Mouse (Mus musculus) cerebellum, adult 11 months (tissue): ENCODE results near the gene Trim7.
"Not testable (repeated sequence)": the region's sequence is repeated elsewhere in the genome, so short reads cannot be mapped to it uniquely, and the experiment has no call there.

Experiments
- DNase-seq: peaks from one replicate; pipeline ENCODE4 v3.0.0; 2022

Trim7 gene

DNA sequence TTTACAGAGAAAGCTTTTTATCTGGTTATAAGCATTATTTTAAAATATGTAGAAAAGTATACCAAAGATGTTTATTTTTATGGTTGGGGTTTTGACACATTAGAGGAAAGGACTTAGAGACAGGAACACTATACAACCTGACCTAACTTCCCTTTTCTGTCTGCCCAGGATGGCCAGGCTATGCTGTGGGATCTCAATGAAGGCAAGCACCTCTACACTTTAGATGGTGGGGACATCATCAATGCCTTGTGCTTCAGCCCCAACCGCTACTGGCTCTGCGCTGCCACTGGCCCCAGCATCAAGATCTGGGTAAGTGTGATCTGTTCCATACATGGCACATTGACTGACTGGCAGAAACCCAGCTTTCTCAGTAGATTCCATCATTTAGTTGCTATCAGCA lies 22.0 kb upstream of the Trim7 start:
- DNase-seq = no peak

DNA sequence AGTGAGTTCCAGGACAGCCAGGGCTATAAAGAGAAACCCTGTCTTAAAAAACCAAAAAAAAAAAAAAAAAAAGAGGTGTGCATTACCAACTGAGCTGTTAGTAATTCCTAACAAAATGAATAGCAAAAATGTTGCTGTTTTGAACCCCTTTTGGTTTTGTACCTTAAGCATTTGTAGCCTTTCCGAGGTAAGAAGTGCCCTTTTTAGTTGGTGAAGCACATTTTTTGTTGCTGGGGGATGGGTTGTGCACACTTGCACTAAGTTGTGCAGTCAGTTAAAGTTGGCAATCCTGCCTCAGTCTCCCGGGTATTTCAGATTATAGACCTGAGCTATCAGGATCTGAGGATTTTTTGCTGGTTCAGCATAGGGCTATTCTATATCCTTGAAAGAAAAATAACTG lies 21.0 kb upstream of the Trim7 start:
- DNase-seq = no peak

DNA sequence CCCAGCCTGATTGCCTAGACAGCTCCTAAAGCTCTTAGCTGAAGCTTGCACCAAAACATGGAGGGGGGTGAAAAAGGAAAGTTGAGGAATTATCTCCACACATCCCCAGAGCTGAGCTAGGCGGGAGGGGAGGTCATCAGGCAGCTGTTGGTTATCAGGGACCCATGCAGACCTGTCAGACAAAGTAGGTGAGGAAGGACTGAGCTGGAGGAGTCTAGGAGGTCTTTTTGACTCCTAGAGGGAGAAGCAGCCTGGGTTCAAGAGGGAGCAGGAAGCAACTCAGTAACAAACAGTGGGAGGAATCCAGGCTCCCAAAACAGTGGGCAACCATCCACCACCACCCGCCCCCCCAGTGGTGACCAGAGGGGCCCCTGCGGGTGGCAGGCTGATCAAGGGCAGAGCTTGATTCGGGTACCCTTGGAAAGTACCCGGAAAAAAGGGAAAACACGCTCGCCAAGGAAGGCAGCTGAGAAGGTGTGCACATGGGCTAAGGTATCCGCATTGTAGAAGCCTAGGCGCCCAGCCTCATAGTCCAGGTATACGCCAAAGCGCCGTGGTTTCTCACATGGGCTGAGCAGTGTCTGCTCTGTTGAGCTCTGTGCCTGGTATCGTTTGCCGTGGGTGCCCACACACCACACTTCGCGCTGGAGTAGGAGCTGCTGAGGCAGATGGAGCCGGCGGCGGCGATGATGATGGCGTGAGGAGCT lies 18.9 kb upstream of the Trim7 start:
- no peak for DNase-seq

DNA sequence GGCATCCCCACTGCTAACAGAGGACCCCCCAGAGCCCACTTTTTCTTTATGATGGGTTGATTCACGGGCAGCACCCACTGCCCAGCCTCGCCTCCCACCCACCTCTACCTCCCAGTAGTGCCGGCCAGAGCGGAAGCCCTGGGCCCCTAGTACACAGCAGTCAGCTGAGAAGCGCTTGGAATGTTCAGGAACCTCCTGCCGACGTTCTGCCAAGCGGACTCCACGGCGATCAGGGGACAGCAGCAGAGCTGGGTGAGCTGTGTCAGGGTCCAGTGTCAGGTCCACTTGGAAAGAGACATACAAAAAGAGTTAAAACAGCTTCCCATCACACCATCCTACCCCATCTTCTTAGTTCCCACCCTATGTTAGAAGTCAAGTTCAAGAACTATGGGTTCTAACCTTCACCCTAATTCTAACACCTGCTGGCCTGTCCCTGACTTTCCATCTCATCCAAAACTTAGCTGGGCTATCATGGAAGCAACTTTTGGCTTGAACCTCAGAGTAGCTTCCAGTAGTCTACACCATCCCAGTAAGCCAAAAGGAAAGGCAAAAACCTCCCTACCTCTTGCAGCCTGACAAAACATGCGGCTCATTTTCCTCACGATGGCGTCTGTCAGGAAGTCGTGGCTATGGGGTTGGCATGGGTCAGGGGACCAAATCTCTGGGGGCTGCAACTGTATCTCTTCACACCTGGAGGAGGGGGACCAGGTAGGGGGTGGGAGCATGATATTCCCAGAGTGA lies 18.2 kb upstream of the Trim7 start:
- DNase-seq = no peak

DNA sequence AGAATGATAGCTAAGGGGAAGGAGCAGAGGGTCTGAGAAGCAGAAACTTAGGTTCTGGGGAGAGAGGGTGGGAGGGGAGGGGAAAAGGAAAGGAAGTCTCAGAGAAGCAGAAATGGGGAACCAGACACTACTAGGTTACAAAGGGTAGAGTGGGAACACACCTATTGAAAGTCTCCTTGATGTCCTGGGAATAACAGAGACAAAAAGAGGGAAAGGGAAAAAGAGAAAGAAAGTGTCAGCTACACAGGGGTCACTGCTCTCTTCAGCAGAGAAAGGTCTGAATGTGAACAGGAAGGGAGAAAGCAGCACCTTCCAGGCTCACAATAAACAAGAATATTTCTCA lies 17.7 kb upstream of the Trim7 start:
- no peak for DNase-seq

DNA sequence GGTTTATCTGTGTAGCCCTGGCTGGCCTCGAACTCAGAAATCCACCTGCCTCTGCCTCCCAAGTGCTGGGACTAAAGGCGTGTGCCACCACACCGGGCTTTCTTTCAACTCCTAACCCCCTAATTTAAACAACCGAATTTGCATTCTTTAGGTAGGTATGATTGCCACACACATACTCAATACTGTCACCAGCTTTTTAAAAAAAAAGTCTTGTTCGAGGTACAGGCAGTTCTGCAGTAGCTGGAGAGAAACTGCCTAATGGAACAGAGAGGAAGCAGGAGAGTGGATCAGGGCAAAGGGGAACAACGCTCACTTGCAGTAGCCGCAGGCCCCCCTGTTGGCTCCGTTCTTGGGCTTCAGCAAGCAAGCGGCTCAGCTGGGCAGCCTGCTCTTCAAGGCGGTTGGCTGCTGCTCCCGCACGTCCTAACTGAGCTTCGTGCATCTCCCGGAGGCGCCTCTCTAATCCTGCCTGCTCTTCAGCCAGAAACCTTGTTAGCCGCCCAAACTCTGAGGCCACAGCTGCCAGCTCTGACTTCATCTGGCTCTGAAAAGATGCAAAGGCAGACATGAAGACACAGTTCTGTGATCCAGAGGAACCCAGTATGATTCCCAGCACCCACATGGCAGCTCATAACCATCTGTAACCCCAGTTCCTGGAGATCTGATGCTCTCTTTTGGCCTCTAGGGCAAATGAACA lies 17.1 kb upstream of the Trim7 start:
- DNase-seq = no peak

DNA sequence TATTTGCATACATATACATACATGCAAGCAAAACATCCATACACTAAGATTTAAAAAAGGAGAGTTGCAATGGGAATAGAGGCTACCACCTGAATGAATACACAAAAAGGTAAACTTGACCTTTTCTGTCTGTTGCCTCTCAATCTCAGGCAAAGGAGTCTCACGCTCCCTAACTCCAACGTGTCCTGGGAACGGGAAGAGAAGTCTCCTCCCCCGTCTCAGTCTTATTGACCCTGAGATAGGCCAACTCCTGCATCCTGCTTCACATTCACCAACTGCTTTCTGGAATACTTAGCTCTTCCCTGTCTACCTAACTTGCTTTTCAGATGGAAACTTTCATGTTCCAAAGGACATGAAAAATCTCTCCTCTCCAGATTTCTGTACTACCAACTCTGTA lies 16.5 kb upstream of the Trim7 start:
- no peak for DNase-seq

DNA sequence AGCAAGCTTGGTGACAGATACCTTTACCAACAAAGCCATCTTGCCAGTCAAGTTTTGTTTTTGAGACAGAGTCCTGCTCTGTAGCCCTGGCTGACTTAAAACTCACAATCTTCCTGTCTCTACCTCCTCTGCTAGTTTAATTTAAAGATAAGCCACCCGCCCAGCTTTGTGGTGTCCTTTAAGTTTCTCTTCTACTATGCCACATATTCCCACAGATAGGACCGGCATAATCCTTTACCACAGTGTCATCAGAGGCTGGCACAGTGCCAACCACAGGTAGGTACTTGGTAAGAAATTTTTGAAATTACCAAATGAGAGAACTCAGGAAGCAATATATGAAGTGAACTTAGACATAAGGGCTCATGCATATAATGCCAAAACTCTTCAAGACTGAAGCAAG lies 15.8 kb upstream of the Trim7 start:
- no peak for DNase-seq

DNA sequence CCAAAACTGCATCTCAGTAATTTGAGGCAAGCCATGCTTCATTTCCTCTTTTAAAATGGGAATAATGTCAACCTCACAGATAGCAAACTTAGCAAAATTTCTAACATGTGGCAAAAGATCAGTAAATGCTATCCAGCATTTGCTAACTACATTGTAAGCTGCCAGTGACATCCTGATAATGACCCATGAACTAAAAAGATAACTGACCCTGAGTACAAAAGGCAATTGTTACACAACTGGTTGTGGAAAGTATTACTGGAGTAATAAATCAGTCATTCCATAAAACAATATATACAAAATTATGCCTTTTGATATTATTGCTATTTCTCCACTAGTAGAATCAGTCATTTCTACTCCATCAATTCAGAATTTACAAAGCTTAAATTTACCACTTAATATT lies 12.2 kb upstream of the Trim7 start:
- no peak for DNase-seq

DNA sequence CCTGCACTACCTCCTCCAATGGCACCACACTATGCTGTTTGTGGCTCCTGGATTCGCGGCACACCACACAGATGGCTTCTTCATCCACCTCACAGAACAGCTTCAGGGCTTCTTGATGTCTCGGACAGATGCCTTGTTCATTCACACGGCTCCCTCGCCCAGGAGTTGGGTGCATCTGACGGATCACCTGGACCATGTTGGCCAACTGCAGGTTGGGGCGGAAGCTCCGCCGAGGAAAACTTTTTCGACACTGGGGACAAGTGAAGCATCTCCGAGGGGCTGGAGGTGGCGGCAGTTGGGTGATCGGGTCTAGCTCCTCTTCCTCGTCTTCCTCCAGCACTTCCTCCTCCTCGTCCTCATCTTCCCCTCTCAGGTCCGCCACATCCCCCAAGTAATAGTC lies 10.1 kb upstream of the Trim7 start:
- DNase-seq = peak; percentile 38

DNA sequence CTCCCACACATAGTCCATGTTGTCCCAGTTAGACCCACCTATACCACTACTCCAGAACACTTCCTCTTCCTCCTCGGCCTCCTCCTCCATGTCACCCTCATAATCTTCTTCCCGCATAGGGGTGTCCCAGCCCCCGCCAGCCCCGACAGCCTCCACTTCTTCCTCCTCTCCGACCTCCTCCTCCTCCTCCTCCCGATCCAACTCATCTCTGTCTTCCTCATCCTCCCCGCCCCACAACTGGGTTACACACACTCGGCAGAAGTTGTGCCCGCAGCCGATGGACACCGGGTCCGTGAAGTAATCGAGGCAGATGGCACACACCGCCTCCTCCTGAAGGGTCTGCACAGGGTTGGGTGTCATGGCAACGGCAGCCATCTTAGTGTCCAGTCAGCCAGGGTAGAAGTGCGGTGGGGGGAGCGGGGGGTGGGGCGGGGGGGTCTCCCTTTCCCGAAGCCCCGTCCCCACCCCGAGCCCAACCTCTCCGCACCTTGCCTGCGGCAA lies 9.6 kb upstream of the Trim7 start:
- peak; percentile 64 for DNase-seq

DNA sequence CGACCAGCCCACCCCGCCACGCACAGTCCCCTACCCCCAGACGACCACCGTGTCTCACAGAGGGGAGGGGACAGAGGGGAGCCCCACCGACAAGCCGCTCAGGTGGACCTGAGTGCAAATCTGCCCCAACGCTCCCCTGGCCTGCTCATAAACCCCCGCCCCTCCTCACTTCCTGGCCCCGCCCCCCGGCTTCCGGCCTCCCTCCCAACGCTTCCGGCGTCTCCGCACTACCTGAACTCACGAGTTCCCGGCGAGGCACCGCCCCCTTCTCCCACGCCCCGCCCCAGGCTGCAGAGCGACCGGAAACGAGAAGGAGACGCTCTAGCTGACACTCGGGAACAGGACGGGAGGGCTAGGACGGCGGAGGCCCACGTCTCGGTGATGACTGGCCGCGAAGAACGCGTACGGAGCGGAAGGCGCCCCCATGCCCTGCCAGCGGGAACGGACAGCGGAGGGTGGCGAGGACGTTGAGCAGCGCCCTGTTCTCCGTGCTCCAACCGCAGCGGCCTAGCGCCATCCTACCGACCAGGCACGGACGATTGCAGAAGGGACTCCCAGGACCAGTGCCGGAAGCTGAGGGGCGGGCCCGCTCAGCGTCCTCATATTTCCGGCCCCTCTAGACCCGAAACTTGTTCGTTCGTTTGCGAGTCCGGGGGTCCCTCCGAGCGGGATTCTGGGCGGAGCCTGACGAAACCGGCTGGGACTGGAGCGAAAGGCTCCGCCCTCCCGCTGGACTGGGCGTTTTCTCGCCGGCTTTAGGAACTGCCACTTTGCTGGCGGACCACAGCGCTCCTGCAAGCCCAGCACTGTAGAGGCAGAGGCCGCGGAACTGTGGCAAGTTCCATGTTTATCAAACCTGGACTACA lies 8.9 kb upstream of the Trim7 start, which contains the start of gene Trim41:
Gene Trim41, minus strand, starts transcription at position 554 of the 866 bp plus-strand sequence.
- DNase-seq = peak; percentile 99

DNA sequence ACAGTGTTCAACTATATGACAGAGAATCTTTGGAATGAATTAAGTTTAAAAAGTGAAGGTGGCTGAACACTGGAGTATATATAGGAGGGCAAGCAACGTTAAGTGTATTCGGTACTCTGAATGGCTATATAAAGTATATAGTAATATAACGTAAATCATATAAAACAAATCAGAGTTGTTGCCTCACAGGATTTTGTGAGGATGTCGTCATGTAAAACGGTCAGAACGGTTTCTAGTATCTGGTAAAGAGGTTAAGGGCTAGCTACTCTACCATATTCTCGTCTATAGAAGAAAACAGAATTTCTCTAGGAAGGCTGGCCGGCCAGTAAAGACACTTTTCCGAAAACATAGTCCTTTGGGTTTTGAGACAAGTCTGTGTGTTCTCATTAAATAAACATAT lies 8.1 kb upstream of the Trim7 start:
- DNase-seq = no peak

DNA sequence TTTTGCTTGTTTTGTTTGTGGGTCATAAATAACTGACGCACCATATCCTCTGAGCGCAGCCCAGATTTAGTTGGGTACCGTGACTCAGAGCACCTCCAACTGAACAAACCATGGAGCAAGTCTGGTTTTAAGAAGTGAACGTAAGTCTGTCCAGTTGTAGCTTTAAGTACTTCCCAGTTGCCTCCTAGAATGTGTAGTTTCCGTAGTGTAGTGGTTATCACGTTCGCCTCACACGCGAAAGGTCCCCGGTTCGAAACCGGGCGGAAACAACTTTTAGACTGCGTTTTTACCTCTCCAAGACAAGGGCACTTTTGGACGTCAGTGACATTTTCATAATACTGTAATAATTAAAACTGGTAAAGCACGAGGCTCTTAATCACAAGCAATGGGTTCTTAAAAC lies 7.6 kb upstream of the Trim7 start:
- peak; percentile 82 for DNase-seq

DNA sequence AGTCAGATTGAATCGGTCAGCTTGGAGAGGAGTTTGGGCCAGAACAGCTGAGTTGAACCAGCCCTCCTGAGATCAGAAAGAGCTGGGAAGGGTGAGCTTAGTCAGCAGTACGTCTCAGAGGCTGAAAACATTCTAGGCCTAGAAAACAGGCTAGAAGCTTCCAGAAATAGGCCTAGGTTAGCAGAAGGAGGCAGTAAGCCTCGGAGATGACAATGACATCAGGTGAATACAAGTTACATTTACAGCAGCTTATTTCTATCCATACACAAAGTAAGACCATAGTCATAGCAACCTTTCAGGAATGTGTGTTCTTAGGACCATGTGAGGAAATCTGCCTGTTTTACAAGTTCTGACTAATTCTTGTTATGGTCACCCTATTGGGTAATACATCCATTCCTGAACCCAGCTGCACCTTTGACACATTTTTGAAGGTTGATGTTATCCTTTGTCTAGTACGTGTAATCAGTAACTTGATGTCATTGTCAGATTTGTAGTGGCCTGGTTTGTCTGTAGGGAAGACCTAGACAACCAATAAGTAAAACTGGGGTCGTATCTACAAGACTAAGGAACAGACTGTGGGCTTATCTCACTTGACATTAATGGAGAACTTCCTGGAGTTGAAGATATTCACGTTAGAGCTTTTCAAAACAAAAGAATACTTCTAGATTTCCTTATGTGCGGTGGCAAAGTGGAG lies 6.2 kb upstream of the Trim7 start:
- DNase-seq = no peak

DNA sequence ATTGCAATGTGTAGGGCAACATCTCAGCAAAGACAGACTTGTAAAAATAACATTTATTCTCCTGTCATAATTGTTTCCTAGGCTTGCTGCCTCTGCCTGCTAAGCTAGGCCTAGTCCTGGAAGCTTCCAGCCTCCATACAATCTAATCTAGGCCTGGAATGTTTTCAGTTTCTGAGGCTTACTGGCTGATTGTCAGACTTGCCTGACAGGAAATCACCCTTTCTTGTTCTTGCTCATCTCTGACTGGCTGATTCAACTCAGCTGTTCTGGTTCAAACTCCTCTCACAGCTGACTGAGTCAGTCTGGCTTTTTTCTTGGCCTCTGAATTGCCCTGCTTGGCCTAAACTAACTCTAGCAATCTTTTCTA lies 5.6 kb upstream of the Trim7 start:
- no peak for DNase-seq

DNA sequence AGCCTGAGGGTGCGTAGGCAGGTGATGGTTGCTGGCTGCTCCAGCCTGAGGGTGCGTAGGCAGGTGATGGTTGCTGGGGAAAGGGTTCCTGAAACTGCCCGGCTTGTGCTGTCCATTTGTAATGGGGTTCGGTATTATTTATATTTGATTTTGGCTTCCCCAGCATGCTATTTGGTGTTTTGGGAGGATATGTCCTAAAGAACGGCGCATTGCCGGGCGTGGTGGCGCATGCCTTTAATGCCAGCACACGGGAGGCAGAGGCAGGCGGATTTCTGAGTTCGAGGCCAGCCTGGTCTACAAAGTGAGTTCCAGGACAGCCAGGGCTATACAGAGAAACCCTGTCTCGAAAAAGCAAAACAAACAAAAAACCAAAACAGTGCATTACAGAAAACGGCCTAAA lies 4.6 kb upstream of the Trim7 start:
- not testable (repeated sequence) for DNase-seq

DNA sequence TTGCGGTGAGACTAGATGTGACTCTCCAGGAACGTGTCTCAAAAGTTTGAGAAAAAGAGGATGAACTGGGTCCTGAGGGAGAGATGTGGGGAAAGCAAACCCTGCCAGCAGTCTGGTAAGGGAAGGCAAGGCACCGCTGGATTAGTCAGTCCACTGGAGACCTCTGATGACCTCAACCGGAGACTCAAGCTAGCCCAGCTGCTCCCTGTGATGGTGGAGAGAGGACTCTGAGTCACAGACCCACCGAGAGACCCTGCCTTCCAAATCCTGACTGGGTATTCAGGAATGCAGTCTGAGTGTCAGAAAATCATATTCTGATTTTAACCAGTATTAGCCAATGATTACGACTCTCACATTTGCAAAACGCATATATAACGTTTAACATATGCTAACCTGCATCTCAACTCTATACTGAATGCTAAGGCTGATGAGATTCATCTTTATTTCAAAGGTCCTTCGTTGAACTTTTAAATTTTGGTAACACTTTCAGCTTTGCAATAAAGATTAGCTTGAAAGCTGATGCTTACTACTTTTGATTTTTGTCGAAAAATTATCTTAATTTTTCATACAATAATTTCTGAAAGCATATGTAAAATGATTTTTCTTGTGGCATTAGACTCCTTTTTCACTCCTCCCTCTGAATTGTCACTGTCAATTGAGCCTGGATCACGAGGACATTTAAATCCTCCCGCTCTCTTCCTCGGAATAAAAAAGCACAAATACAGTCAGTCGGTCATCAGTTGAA lies 3.0 kb upstream of the Trim7 start:
- DNase-seq = no peak

DNA sequence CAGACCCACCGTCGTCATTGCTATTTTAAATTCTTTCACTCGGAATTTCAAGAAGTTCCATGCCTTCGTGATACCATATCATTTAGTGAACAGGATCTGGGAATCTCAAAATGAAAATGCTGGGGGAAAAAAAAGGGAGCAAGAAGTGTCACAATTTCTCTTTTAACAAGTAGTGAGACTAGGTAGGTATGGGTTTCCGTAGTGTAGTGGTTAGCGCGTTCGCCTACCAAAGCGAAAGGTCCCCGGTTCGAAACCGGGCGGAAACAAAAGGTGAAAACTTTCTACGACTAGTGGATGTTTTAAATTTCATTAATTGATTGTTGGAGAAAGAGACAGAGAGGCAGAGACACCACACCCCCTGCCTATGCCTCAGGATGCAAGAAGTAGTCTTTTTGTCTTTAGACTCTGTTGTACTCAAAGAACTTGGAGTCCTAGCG lies 2.4 kb upstream of the Trim7 start:
- peak; percentile 53 for DNase-seq

DNA sequence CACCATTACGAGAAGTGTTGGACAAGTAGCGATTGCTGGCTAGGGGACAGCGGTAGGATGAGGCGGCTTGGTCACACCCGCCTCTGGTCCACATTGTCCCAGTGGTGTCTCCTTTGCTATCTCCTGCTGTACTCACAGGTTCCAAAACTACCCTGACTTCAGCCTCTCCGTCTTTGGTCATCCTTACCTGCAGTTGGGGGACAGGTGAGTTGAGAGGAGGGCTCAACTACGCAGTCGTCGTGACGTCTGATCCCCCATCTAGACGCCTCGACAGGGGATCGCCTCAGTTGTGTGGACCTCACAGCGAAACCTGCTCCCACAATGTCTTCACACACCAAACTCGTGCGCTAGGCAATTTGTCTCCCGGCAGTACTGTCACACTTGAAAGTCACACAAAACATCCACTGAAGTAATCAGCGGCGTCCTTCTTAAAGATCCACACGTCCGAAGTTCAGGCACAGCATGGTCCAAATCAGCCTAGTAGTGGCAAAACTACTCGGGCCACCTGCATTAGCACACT lies 1.6 kb upstream of the Trim7 start:
- no peak for DNase-seq

DNA sequence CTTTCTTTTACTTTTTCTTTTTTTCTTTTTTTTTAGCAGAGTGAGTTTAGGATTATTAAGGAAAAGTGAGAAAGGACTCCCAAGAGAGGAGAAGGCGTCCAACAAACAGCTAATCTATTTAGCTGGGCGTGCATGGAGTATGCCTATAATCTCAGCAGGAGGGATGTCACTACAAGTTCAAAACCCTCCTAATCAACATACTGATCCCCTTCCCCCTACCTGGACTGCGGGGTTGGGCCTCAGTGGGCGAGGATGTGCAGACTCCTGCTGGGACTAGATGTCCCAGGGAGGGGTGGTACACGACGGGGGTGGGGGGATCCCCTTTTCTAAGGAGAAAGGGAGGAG lies 784 bp downstream of the Trim7 start:
- no peak for DNase-seq

DNA sequence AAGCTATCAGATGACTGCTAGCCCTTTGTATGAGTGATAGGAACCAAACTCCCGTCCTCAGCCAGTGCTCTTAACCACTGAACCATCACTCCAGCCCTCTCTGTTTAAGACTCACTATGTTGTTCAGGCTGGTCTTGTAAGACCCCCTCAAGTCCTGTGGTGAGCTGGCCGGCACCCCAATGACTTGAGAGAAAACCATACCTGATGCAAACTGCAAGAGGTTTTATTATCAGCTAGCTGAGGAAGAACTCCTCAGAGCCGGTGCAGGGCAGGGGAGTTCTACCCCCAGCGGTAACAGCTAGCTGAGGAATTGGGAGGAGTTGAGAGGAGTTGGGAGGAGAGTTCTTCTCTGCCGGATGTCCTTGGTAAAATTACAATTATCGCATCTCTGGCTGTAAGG lies 2.0 kb downstream of the Trim7 start:
- no peak for DNase-seq
